Mouse (Mus musculus): ENCODE data around the gene Ldlrad1.

DNA sequence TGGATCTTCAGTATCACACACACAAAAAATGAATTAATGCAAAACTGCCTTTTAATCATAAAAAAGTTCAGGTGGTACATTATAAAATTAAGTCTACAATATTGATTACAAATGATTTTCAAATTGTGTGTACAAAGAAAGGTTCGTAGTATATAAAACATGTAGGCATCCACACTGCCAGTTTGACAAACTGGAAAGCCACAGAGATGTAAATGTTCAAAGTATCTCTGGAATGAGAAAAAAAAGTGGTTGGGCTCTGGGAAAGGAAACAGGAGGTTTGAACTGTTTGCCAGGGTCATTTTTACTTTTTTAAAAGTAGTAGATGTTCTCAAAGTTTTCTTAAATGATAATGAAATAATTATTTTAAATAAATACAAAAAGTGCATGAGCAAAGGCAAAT, 37.1 kb downstream of the Ldlrad1 start:
- no peak for TF ChIP-seq CTCF (IDR thresholded peaks at IDR 0.05; ENCODE audit: borderline replicate concordance, extremely low read depth, insufficient read depth, insufficient read length)
- no peak for TF ChIP-seq POLR2A (IDR thresholded peaks at IDR 0.05; ENCODE audit: borderline replicate concordance, extremely low read depth, insufficient read depth, insufficient read length, poor library complexity, severe bottlenecking)
